Mouse (Mus musculus) MEL (cell line): ENCODE data around the gene Senp7. TPM values are rescaled to one million over a fixed set of nuclear protein-coding genes. Genes with fewer than 3 reads are reported as not detected.

ENCODE experiments used
- DNase-seq: peaks from one replicate; pipeline ENCODE4 v3.0.0; 2011; ENCODE audit warnings: low read depth, low spot score
- H3K27ac ChIP-seq: 2 replicates; pipeline ENCODE4 v1.5.1; 2012; ENCODE audit warnings: low read depth, mild to moderate bottlenecking, control low read depth, low read length, moderate library complexity; ENCODE audit not compliant: control insufficient read depth
- H3K27me3 ChIP-seq, 2 experiments: fragments of 150-350 bp in 1 of 2; sonication (generic) in 1 of 2; 2 replicates each; pipeline ENCODE4 v1.6.1; 2012; ENCODE audit warnings: low read length in 2 of 2, mild to moderate bottlenecking in 2 of 2, improper control_type of control experiment in 1 of 2, moderate library complexity in 1 of 2; ENCODE audit not compliant: insufficient read depth in 2 of 2, control insufficient read depth in 1 of 2
- H3K36me3 ChIP-seq, 2 experiments: 2 replicates each; pipeline ENCODE4 v1.6.1; 2012 to 2014; ENCODE audit warnings: low read length in 2 of 2, improper control_type of control experiment in 1 of 2, inconsistent platforms in 1 of 2, mild to moderate bottlenecking in 1 of 2; ENCODE audit not compliant: insufficient read depth in 2 of 2, control insufficient read depth in 1 of 2
- H3K4me1 ChIP-seq, 2 experiments: fragments of 150-350 bp in 1 of 2; sonication (generic) in 1 of 2; 2 replicates each; pipeline ENCODE4 v1.6.1; 2012; ENCODE audit warnings: low read length in 2 of 2, improper control_type of control experiment in 1 of 2, mild to moderate bottlenecking in 1 of 2; ENCODE audit not compliant: insufficient read depth in 2 of 2, control insufficient read depth in 1 of 2
- H3K4me3 ChIP-seq, 2 experiments: fragments of 150-350 bp in 1 of 2; sonication (generic) in 1 of 2; 2 replicates each; pipeline ENCODE4 v1.5.1; 2012; ENCODE audit warnings: low read depth in 2 of 2, low read length in 2 of 2, mild to moderate bottlenecking in 2 of 2, moderate library complexity in 2 of 2, control low read depth in 1 of 2, improper control_type of control experiment in 1 of 2; ENCODE audit not compliant: control insufficient read depth in 1 of 2, insufficient read depth in 1 of 2
- H3K79me2 ChIP-seq: 2 replicates; pipeline ENCODE4 v1.6.1; 2012; ENCODE audit warnings: mild to moderate bottlenecking, low read length, moderate library complexity; ENCODE audit not compliant: control insufficient read depth, poor library complexity, insufficient read depth
- H3K9ac ChIP-seq: 2 replicates; pipeline ENCODE4 v1.6.1; 2012; ENCODE audit warnings: low read depth, mild to moderate bottlenecking, control low read depth, low read length, moderate library complexity; ENCODE audit not compliant: control insufficient read depth, poor library complexity, severe bottlenecking
- H3K9me3 ChIP-seq: fragments of 150-350 bp; sonication (generic); replicated peaks from 2 replicates; pipeline ENCODE4 v1.6.1; 2012; ENCODE audit warnings: mild to moderate bottlenecking, low read length, improper control_type of control experiment, moderate library complexity; ENCODE audit not compliant: insufficient read depth
- BHLHE40 ChIP-seq: IDR thresholded peaks from 2 replicates; pipeline ENCODE4 v1.6.1; 2012; ENCODE audit warnings: low read depth, mild to moderate bottlenecking, inconsistent platforms, low read length, improper control_type of control experiment, borderline replicate concordance
- CHD1 ChIP-seq: IDR thresholded peaks from 2 replicates; pipeline ENCODE4 v1.6.1; 2012; ENCODE audit warnings: low read depth, mild to moderate bottlenecking, inconsistent platforms, low read length, improper control_type of control experiment
- CHD2 ChIP-seq: IDR thresholded peaks from 2 replicates; pipeline ENCODE4 v1.6.1; 2011; ENCODE audit warnings: low read length, improper control_type of control experiment
- CTCF ChIP-seq, 3 experiments: IDR thresholded peaks in 2 of 3; conservative IDR thresholded peaks in 1 of 3; 2 replicates each; pipeline ENCODE4 v1.5.1; 2011 to 2012; ENCODE audit warnings: low read length in 3 of 3, low read depth in 2 of 3, mild to moderate bottlenecking in 2 of 3, improper control_type of control experiment in 1 of 3, inconsistent platforms in 1 of 3, mixed read lengths in 1 of 3, moderate library complexity in 1 of 3; ENCODE audit not compliant: control insufficient read depth in 1 of 3, insufficient read depth in 1 of 3, poor library complexity in 1 of 3, severe bottlenecking in 1 of 3
- E2F4 ChIP-seq: IDR thresholded peaks from 2 replicates; pipeline ENCODE4 v1.6.1; 2011; ENCODE audit warnings: low read depth, low read length, improper control_type of control experiment, borderline replicate concordance
- ELF1 ChIP-seq: IDR thresholded peaks from 2 replicates; pipeline ENCODE4 v1.6.1; 2014; ENCODE audit warnings: low read depth, mild to moderate bottlenecking, inconsistent platforms, low read length, improper control_type of control experiment, moderate library complexity
- EP300 ChIP-seq, 2 experiments: IDR thresholded peaks; 2 replicates each; pipeline ENCODE4 v1.6.1; 2011; ENCODE audit warnings: improper control_type of control experiment in 2 of 2, low read length in 2 of 2, low read depth in 1 of 2, mild to moderate bottlenecking in 1 of 2
- ETS1 ChIP-seq: IDR thresholded peaks from 2 replicates; pipeline ENCODE4 v1.6.1; 2012; ENCODE audit warnings: low read depth, mild to moderate bottlenecking, inconsistent platforms, low read length, improper control_type of control experiment, moderate library complexity
- GABPA ChIP-seq: IDR thresholded peaks from 2 replicates; pipeline ENCODE4 v1.6.1; 2012; ENCODE audit warnings: low read depth, mild to moderate bottlenecking, inconsistent platforms, low read length, improper control_type of control experiment, moderate library complexity
- GATA1 ChIP-seq: IDR thresholded peaks from 2 replicates; pipeline ENCODE4 v1.6.1; 2011; ENCODE audit warnings: low read depth, low read length, improper control_type of control experiment
- HCFC1 ChIP-seq: IDR thresholded peaks from 2 replicates; pipeline ENCODE4 v1.6.1; 2012; ENCODE audit warnings: low read depth, mild to moderate bottlenecking, inconsistent platforms, low read length, improper control_type of control experiment, moderate library complexity
- JUND ChIP-seq: IDR thresholded peaks from 2 replicates; pipeline ENCODE4 v1.6.1; 2011; ENCODE audit warnings: low read depth, mild to moderate bottlenecking, improper control_type of control experiment, low read length
- KAT2A ChIP-seq: conservative IDR thresholded peaks from 2 replicates; pipeline ENCODE4 v1.6.1; 2012; ENCODE audit warnings: low read depth, low read length, improper control_type of control experiment, inconsistent platforms
- MAFK ChIP-seq: IDR thresholded peaks from 2 replicates; pipeline ENCODE4 v1.6.1; 2011; ENCODE audit warnings: low read depth, mild to moderate bottlenecking, low read length, improper control_type of control experiment, borderline replicate concordance
- MAX ChIP-seq: IDR thresholded peaks from 2 replicates; pipeline ENCODE4 v1.6.1; 2011; ENCODE audit warnings: low read length, improper control_type of control experiment
- MAZ ChIP-seq: IDR thresholded peaks from 2 replicates; pipeline ENCODE4 v1.6.1; 2012; ENCODE audit warnings: low read depth, mild to moderate bottlenecking, inconsistent platforms, low read length, improper control_type of control experiment
- MXI1 ChIP-seq: IDR thresholded peaks from 2 replicates; pipeline ENCODE4 v1.6.1; 2011; ENCODE audit warnings: mild to moderate bottlenecking, low read depth, low read length, improper control_type of control experiment
- MYB ChIP-seq: IDR thresholded peaks from 2 replicates; pipeline ENCODE4 v1.6.1; 2011; ENCODE audit warnings: mild to moderate bottlenecking, low read depth, low read length, improper control_type of control experiment
- MYC ChIP-seq: IDR thresholded peaks from 2 replicates; pipeline ENCODE4 v1.6.1; 2011; ENCODE audit warnings: low read depth, mild to moderate bottlenecking, low read length, improper control_type of control experiment, moderate library complexity
- NELFE ChIP-seq: IDR thresholded peaks from 2 replicates; pipeline ENCODE4 v1.6.1; 2011; ENCODE audit warnings: low read depth, low read length, improper control_type of control experiment
- NRF1 ChIP-seq: IDR thresholded peaks from 2 replicates; pipeline ENCODE4 v1.6.1; 2014; ENCODE audit warnings: low read depth, mild to moderate bottlenecking, inconsistent platforms, low read length, improper control_type of control experiment, moderate library complexity; ENCODE audit not compliant: poor library complexity, insufficient read depth, severe bottlenecking
- POLR2A ChIP-seq, 2 experiments: IDR thresholded peaks; 2 replicates each; pipeline ENCODE4 v1.6.1; 2011 to 2012; ENCODE audit warnings: low read length in 2 of 2, mild to moderate bottlenecking in 2 of 2, control low read depth in 1 of 2, improper control_type of control experiment in 1 of 2, low read depth in 1 of 2, moderate library complexity in 1 of 2; ENCODE audit not compliant: control insufficient read depth in 1 of 2, insufficient read depth in 1 of 2, poor library complexity in 1 of 2
- POLR2AphosphoS2 ChIP-seq: IDR thresholded peaks from 2 replicates; pipeline ENCODE4 v1.6.1; 2011; ENCODE audit warnings: low read length, improper control_type of control experiment
- POLR2AphosphoS5 ChIP-seq: IDR thresholded peaks from 2 replicates; pipeline ENCODE4 v1.6.1; 2012; ENCODE audit warnings: low read depth, borderline replicate concordance, mild to moderate bottlenecking, inconsistent platforms, low read length, moderate library complexity, mixed read lengths
- RAD21 ChIP-seq: IDR thresholded peaks from 2 replicates; pipeline ENCODE4 v1.6.1; 2011; ENCODE audit warnings: mild to moderate bottlenecking, low read depth, low read length, improper control_type of control experiment
- RCOR1 ChIP-seq: IDR thresholded peaks from 2 replicates; pipeline ENCODE4 v1.6.1; 2012; ENCODE audit warnings: low read depth, mild to moderate bottlenecking, inconsistent platforms, low read length, improper control_type of control experiment
- SIN3A ChIP-seq: IDR thresholded peaks from 2 replicates; pipeline ENCODE4 v1.6.1; 2012; ENCODE audit warnings: low read length, improper control_type of control experiment, inconsistent platforms
- SMC3 ChIP-seq: IDR thresholded peaks from 2 replicates; pipeline ENCODE4 v1.6.1; 2011; ENCODE audit warnings: low read depth, low read length, improper control_type of control experiment
- TAL1 ChIP-seq: IDR thresholded peaks from 2 replicates; pipeline ENCODE4 v1.6.1; 2012; ENCODE audit warnings: mild to moderate bottlenecking, inconsistent platforms, low read length, moderate library complexity, mixed read lengths
- TBP ChIP-seq: IDR thresholded peaks from 2 replicates; pipeline ENCODE4 v1.8.0; 2011; ENCODE audit warnings: low read depth, low read length, improper control_type of control experiment
- TCF12 ChIP-seq: IDR thresholded peaks from 2 replicates; pipeline ENCODE4 v1.6.1; 2014; ENCODE audit warnings: low read depth, mild to moderate bottlenecking, inconsistent platforms, low read length, improper control_type of control experiment, moderate library complexity
- UBTF ChIP-seq: IDR thresholded peaks from 2 replicates; pipeline ENCODE4 v1.6.1; 2012; ENCODE audit warnings: low read depth, mild to moderate bottlenecking, inconsistent platforms, low read length, improper control_type of control experiment, moderate library complexity, borderline replicate concordance; ENCODE audit not compliant: insufficient read depth
- USF2 ChIP-seq, 2 experiments: IDR thresholded peaks; 2 replicates each; pipeline ENCODE4 v1.6.1; 2011 to 2012; ENCODE audit warnings: improper control_type of control experiment in 2 of 2, low read length in 2 of 2, borderline replicate concordance in 1 of 2, inconsistent platforms in 1 of 2, low read depth in 1 of 2, mild to moderate bottlenecking in 1 of 2; ENCODE audit not compliant: insufficient read depth in 1 of 2
- ZC3H11A ChIP-seq: IDR thresholded peaks from 2 replicates; pipeline ENCODE4 v1.6.1; 2012; ENCODE audit warnings: low read depth, mild to moderate bottlenecking, inconsistent platforms, low read length, improper control_type of control experiment
- ZKSCAN1 ChIP-seq: IDR thresholded peaks from 2 replicates; pipeline ENCODE4 v1.6.1; 2012; ENCODE audit warnings: low read depth, mild to moderate bottlenecking, inconsistent platforms, low read length, improper control_type of control experiment, moderate library complexity
- ZMIZ1 ChIP-seq: IDR thresholded peaks from 2 replicates; pipeline ENCODE4 v1.6.1; 2012; ENCODE audit warnings: low read depth, mild to moderate bottlenecking, inconsistent platforms, low read length, improper control_type of control experiment, moderate library complexity
- polyA plus RNA-seq, 2 experiments: library from polyadenylated mRNA; stranded (reverse) in 1 of 2; unstranded in 1 of 2; fragments of >175 nt in 1 of 2; fragments of >200 nt in 1 of 2; gene quantifications; 2 replicates each; pipeline versions ENCODE4 v1.2.1 to v1.2.4; 2012; ENCODE audit warnings: low replicate concordance in 2 of 2, low read depth in 1 of 2; ENCODE audit not compliant: insufficient read length in 2 of 2, insufficient read depth in 1 of 2, missing spikeins in 1 of 2
- total RNA-seq: library from RNA; depleted of rRNA; stranded (reverse); fragments of 300-350 nt; gene quantifications from 2 replicates; pipeline ENCODE4 v1.2.3, GENCODE M21; 2012

Gene Senp7
- total and polyA plus RNA-seq, 3 experiments: 7.7 to 15.0 TPM; not detected in 1

DNA sequence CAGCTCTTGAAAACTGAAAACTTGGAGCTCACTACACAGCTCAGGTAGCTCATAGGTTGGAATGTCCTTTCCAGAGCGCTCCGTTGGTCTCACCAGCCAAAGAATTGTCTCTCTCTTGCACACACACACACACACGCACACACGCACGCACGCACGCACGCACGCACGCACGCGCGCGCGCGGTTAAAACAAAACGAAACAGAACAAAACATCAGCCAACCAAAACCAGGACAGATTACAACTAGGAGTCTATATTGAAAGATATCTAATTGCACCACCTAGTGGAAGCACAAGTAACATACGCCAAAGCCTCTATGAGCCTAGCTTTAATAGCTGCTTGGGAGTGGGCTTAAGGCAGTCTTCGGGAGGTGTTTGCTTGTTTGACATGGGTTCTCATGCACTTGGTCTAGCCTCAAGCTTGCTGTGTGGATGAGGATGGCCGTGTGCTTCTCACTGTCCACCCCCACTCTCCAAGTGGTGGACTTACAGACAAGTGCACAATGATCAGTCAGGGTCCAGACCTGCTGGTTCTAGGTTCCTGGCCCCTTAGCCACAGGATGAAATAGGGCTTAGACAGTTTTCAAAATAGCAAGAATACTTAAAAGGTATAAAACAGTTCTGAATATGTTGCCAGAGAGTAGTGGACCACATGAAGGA lies 16.3 kb downstream of the Senp7 start:
- peaks cover 3 to 15% of the 10 kb centered on the region in 2 experiments for H3K4me1 ChIP-seq
- H3K36me3 ChIP-seq: peaks cover 0 to 14% of the 10 kb centered on the region in 2 experiments; a peak in 2 of 4 replicates
- no peaks in the 10 kb centered on the region for H3K27me3 ChIP-seq
- H3K9ac ChIP-seq: peak overlapping the region; percentile 77
- H3K4me3 ChIP-seq: peak overlapping the region; percentile 73 to 74
- H3K9me3 ChIP-seq: no peaks in the 10 kb centered on the region
- no peaks in the 10 kb centered on the region; the same call in 1 of the 2 replicates for H3K79me2 ChIP-seq
- peak; percentile 92 for DNase-seq
- H3K27ac ChIP-seq: peak overlapping the region; percentile 78
- TF ChIP-seq BHLHE40 (peak; percentile 64; the same call in 1 of the 2 replicates), ZC3H11A (peak; percentile 76), POLR2AphosphoS2 (no peak), TAL1 (no peak), NELFE (peak; percentile 66), MAZ (0 out of 2 replicates have a peak, but pooled peaks have one; percentile 31), TCF12 (no peak), RCOR1 (no peak), CTCF (IDR thresholded peaks at IDR 0.05 in 2 of 3, conservative IDR thresholded peaks at IDR 0.05 in 1 of 3; ENCODE audit: control insufficient read depth in 1 of 3, insufficient read depth in 1 of 3, low read depth in 2 of 3, low read length in 3 of 3, poor library complexity in 1 of 3, severe bottlenecking in 1 of 3) (peak in 2 of 3 experiments; percentile 80 to 81; a peak in 4 of 6 replicates), CHD2 (no peak), CHD1 (no peak), MXI1 (no peak; the same call in 1 of the 2 replicates), E2F4 (peak; percentile 50; the same call in 1 of the 2 replicates), JUND (no peak), MAX (0 out of 2 replicates have a peak, but pooled peaks have one; percentile 55), UBTF (no peak), GABPA (no peak), NRF1 (peak; percentile 79), MYC (peak; percentile 48), POLR2A (IDR thresholded peaks at IDR 0.05; ENCODE audit: control insufficient read depth in 1 of 2, insufficient read depth in 1 of 2, low read depth in 1 of 2, low read length in 2 of 2, poor library complexity in 1 of 2) (peak in 1 of 2 experiments; percentile 71; a peak in 2 of 4 replicates), SMC3 (peak; percentile 75), RAD21 (peak; percentile 80), ZMIZ1 (no peak), MYB (no peak), HCFC1 (peak; percentile 78), POLR2AphosphoS5 (no peak), SIN3A (peak; percentile 83), KAT2A (no peak; the same call in 1 of the 2 replicates), ZKSCAN1 (no peak), TBP (peak; percentile 41; the same call in 1 of the 2 replicates), MAFK (no peak), USF2 (IDR thresholded peaks at IDR 0.05; ENCODE audit: borderline replicate concordance in 1 of 2, insufficient read depth in 1 of 2, low read depth in 1 of 2, low read length in 2 of 2) (no peak), ELF1 (no peak; the same call in 1 of the 2 replicates), ETS1 (no peak), GATA1 (0 out of 2 replicates have a peak, but pooled peaks have one; percentile 15), EP300 (IDR thresholded peaks at IDR 0.05; ENCODE audit: low read depth in 1 of 2, low read length in 2 of 2) (no peak)
